Mouse (Mus musculus): Measurements from ENCODE around the gene Hvcn1.

Hvcn1 gene

DNA sequence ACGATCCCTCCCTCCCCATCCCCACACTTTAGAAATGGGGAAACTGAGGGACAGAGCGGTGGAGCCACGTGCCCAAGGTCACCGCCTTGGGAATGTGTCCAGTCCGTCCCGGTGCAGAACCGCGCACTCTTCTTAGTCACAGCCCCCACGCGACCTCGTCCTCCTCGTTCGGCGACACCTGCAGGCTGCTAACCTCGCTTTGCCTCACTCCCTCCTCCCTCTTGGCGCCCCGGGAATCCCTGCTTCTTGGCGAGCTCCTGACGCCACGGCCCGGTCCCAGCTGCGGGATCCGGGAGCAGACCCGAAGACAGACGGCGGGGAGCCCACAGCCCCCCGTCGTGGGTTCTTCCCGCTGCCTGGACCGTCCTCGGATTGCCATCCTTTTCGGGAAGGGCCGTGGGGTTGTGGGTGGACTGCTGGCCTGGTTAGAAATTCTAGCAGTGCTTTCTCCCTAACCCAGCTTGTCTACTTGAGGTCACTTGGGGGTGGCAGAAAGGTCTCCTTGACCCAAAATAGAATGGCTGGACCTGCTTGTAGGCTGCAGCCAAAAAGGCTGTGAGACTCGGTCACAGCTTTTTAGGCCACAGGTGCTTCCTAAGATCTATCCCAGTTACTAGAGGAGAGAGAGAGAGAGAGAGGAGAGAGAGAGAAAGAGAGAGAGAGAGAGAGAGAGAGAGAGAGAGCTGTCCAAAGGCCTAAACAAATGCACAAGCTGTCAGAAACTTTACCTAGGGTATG is 78.6 kb downstream of the Hvcn1 start:
- Histone ChIP-seq H3K9me3 (ENCODE audit: low read length) (no peaks in the 10 kb centered on the region), H3K4me3 (replicated peaks; ENCODE audit: low read length) (peak overlapping the region; percentile 92), H3K4me1 (replicated peaks; ENCODE audit: low read depth, low read length) (peaks cover 51% of the 10 kb centered on the region), H3K36me3 (ENCODE audit: insufficient read depth, low read length) (peaks cover 41% of the 10 kb centered on the region), H3K27me3 (ENCODE audit: insufficient read depth, low read length) (peaks cover 23% of the 10 kb centered on the region)
- TF ChIP-seq NANOG (IDR thresholded peaks at IDR 0.05; ENCODE audit: borderline replicate concordance, low read length): no peak
- TF ChIP-seq CTCF (conservative IDR thresholded peaks at IDR 0.05; ENCODE audit: low read length): no peak
- no peak for TF ChIP-seq POU5F1 (IDR thresholded peaks at IDR 0.05; ENCODE audit: borderline replicate concordance, low read length)

DNA sequence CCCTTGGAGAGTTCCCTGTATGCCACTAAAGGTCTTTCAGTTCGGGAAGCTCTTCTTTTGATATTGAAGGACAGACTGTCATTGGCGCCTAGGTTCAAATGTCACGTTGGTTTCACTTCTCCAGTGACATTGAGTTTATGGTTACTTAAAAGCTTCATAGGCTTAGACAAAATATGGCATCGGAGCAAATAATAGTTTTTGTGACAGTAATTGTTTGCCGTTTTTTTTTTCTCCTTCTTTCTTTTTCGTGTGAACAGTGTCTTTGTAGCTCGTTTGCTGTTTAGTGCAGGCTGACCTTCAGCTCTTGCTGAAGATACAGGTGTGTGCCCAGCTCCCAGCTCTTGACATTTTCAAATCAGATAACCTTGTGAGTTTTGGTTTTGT is 79.2 kb downstream of the Hvcn1 start:
- Histone ChIP-seq H3K9me3 (ENCODE audit: low read length) (no peaks in the 10 kb centered on the region), H3K27me3 (ENCODE audit: insufficient read depth, low read length) (peaks cover 17% of the 10 kb centered on the region), H3K4me1 (replicated peaks; ENCODE audit: low read depth, low read length) (peaks cover 51% of the 10 kb centered on the region), H3K4me3 (replicated peaks; ENCODE audit: low read length) (peak overlapping the region; percentile 92), H3K36me3 (ENCODE audit: insufficient read depth, low read length) (peaks cover 41% of the 10 kb centered on the region)
- TF ChIP-seq NANOG (IDR thresholded peaks at IDR 0.05; ENCODE audit: borderline replicate concordance, low read length): no peak

DNA sequence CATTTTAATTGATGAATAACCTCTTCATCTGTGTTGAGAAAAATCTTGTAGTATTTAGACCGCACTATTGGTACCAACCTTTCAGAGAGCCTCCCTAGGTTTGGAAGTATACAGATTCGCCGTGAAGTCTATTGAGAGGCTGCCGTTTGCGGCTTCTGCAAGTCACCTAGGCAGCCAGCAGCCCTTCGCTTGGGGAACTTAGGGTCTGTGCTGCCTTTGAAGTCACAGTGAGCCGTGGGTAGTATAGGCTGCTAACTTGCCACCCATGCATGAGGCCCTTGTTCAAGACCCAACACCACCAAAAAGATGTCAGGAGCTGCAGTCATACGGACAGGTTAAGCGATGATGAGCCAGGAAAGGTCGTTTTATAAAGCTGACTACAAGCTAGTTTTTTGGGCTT is 79.6 kb downstream of the Hvcn1 start:
- no peaks in the 10 kb centered on the region for H3K9me3 ChIP-seq (ENCODE audit: low read length)
- peaks cover 14% of the 10 kb centered on the region for H3K27me3 ChIP-seq (ENCODE audit: insufficient read depth, low read length)
- H3K36me3 ChIP-seq (ENCODE audit: insufficient read depth, low read length): peaks cover 41% of the 10 kb centered on the region
- TF ChIP-seq CTCF (conservative IDR thresholded peaks at IDR 0.05; ENCODE audit: low read length): no peak
- TF ChIP-seq POU5F1 (IDR thresholded peaks at IDR 0.05; ENCODE audit: borderline replicate concordance, low read length): no peak
- TF ChIP-seq NANOG (IDR thresholded peaks at IDR 0.05; ENCODE audit: borderline replicate concordance, low read length): no peak
- H3K4me1 ChIP-seq (replicated peaks; ENCODE audit: low read depth, low read length): peaks cover 53% of the 10 kb centered on the region
- no peak overlapping the region for H3K4me3 ChIP-seq (replicated peaks; ENCODE audit: low read length)

DNA sequence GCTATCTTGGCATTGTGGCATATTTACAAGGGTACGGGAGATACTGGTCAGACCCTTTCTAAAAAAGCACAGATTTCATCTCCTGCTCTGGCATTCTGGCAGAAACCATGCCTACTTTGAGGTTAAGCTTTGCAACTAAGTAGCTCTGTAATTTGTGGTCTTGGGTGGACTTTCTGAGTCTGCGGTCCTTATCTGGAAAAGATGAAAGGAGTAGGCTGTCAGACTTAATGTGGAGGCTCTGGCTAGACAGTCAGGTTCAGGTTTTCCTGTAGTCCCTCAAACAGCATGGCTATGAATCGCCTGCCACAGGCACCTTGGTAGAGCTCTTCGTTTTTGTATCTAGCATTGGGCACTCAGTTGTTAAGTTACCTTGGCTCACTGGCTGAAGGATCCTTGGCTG is 80.4 kb downstream of the Hvcn1 start:
- Histone ChIP-seq H3K4me1 (replicated peaks; ENCODE audit: low read depth, low read length) (peaks cover 61% of the 10 kb centered on the region), H3K27me3 (ENCODE audit: insufficient read depth, low read length) (peaks cover 10% of the 10 kb centered on the region), H3K4me3 (replicated peaks; ENCODE audit: low read length) (no peak overlapping the region), H3K9me3 (ENCODE audit: low read length) (no peaks in the 10 kb centered on the region), H3K36me3 (ENCODE audit: insufficient read depth, low read length) (peaks cover 41% of the 10 kb centered on the region)
- TF ChIP-seq CTCF (conservative IDR thresholded peaks at IDR 0.05; ENCODE audit: low read length) (no peak), NANOG (IDR thresholded peaks at IDR 0.05; ENCODE audit: borderline replicate concordance, low read length) (no peak), POU5F1 (IDR thresholded peaks at IDR 0.05; ENCODE audit: borderline replicate concordance, low read length) (no peak)

DNA sequence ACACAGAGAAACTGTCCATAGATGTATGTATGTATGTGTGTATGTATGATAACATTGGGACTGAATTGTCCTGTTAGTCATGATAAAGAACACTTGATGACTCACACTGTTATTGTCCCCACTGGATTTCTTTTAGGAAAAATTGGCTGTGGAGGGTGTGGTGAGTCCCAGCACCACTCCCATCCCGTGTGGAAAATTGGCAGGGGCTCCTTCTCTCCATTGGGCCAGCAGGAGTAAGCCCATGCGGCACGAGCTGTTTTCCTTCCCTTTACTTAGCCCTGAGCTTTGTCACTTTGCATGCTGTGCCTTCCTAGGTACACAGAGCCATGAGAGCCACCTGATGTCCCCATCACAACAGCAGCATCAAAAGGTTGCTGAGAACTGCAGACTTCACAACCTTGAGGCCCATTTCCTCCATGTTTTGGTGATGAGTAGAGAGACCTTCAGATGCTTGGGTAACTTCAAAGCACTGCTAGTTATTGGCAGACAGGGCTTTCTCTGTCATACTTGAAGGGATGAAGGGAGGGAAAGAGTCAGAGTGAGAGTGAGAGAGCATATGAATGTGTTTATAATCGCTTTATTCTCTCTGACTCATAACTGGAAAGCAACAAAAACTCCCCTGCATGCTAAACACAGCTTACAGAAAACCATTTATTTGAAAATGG is 81.7 kb downstream of the Hvcn1 start:
- no peaks in the 10 kb centered on the region for H3K9me3 ChIP-seq (ENCODE audit: low read length)
- peaks cover 74% of the 10 kb centered on the region for H3K4me1 ChIP-seq (replicated peaks; ENCODE audit: low read depth, low read length)
- peaks cover 41% of the 10 kb centered on the region for H3K36me3 ChIP-seq (ENCODE audit: insufficient read depth, low read length)
- no peak overlapping the region for H3K4me3 ChIP-seq (replicated peaks; ENCODE audit: low read length)
- TF ChIP-seq NANOG (IDR thresholded peaks at IDR 0.05; ENCODE audit: borderline replicate concordance, low read length) (no peak), CTCF (conservative IDR thresholded peaks at IDR 0.05; ENCODE audit: low read length) (no peak), POU5F1 (IDR thresholded peaks at IDR 0.05; ENCODE audit: borderline replicate concordance, low read length) (no peak)
- H3K27me3 ChIP-seq (ENCODE audit: insufficient read depth, low read length): peaks cover 7% of the 10 kb centered on the region

DNA sequence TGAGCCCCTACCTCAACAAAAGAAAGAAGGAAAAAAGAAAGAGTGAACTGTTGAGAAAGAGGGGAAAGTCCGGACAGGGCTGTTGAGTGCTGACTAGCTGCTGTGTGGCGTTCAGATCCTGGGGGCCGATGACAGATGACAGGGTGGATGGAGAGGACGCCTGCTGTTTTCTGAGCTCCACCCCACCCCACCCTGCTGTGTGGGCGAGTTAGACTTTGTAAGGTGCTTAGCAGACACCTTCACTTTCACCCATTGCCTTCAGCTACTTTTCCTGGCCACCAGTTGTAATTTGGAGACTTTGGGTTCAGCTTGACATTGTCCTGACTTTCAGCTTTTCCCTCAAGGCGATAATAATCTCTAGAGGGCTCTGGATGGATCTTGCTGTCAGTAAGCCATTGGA is 84.5 kb downstream of the Hvcn1 start:
- H3K9me3 ChIP-seq (ENCODE audit: low read length): no peaks in the 10 kb centered on the region
- TF ChIP-seq CTCF (conservative IDR thresholded peaks at IDR 0.05; ENCODE audit: low read length) (no peak), POU5F1 (IDR thresholded peaks at IDR 0.05; ENCODE audit: borderline replicate concordance, low read length) (no peak), NANOG (IDR thresholded peaks at IDR 0.05; ENCODE audit: borderline replicate concordance, low read length) (no peak)
- peaks cover 84% of the 10 kb centered on the region for H3K4me1 ChIP-seq (replicated peaks; ENCODE audit: low read depth, low read length)
- H3K4me3 ChIP-seq (replicated peaks; ENCODE audit: low read length): no peak overlapping the region
- peaks cover 50% of the 10 kb centered on the region for H3K36me3 ChIP-seq (ENCODE audit: insufficient read depth, low read length)
- no peaks in the 10 kb centered on the region for H3K27me3 ChIP-seq (ENCODE audit: insufficient read depth, low read length)
